Mouse (Mus musculus): Measurements from ENCODE around the gene Gpr87. TPM values are rescaled to one million over a fixed set of nuclear protein-coding genes. Genes with fewer than 3 reads are reported as not detected.

Gpr87 gene
- polyA plus RNA-seq, 1 experiment from 2014 or later, result not detected

DNA sequence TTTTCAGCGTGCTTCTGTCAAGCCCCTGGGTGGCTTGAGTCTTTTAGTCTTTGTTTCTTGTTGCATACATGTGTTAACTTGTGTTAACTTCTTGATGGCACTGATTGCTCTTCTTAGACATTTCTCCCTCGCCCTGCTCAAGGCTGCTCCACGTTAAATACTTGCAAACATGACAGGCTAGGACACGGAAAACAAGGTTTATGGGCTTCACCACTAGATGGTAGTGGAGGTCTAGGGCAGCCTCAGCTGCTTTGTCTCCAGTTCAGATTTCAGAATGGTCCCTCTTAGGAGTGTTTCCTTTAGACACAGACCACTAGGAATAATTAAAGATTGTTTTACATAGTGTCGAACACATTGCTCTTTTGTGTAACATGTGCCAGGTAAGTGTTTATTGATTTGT is 19.7 kb downstream of the Gpr87 start:
- Histone ChIP-seq H3K9ac (ENCODE audit: low read depth, low read length) (no peak overlapping the region), H3K4me1 (ENCODE audit: control insufficient read depth, low read depth, low read length) (no peaks in the 10 kb centered on the region; the same call in none of the 2 replicates), H3K36me3 (ENCODE audit: control insufficient read depth, insufficient read depth) (no peaks in the 10 kb centered on the region), H3K4me3 (ENCODE audit: low read depth, low read length) (no peak overlapping the region), H3K27ac (ENCODE audit: low read length) (no peak overlapping the region), H3K9me3 (replicated peaks; ENCODE audit: control insufficient read depth, low read length) (no peaks in the 10 kb centered on the region), H3K27me3 (ENCODE audit: control insufficient read depth, insufficient read depth, low read depth, low read length) (no peaks in the 10 kb centered on the region), H3K4me2 (ENCODE audit: low read depth, low read length) (no peak overlapping the region)
- no peak for ATAC-seq (ENCODE audit: low read depth)
- WGBS (ENCODE audit: insufficient replicate concordance), result 17% methylated on average over 5 of the region's 5 CpGs

DNA sequence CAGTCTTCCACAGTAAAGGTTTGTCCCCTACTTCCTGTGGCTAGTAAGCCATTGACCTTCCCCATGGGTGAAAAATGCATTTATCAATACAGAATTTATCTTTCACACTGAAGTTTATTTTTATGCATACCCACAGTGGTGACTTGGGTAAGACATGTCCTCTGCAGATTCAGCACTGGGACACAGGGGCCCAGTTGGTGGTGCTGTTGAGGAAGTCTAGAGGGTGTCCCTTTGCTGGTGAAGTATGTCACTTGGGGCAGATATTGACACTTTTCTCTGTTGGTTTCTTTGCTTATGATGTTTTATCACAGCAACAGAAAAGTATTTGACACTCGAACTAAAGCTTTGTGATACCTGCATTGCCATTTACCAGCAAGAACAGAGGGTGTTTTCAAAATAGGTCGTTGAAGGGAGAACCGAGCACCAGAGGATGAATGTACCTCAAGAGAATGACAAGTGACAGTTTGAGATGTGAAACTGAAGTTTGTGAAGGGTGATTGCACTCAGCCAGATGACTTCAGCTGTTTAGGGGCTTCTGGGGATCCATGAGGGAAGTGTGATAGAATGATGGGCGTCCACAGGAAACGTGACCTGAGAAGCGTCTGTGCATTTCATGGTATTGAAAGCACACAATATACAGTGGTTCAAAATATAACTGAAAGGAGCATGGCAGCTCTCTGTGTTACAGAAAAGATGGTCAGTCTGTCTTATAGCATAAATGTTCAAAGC is 20.3 kb downstream of the Gpr87 start:
- ATAC-seq (ENCODE audit: low read depth), result no peak
- Histone ChIP-seq H3K9me3 (replicated peaks; ENCODE audit: control insufficient read depth, low read length) (no peaks in the 10 kb centered on the region), H3K9ac (ENCODE audit: low read depth, low read length) (no peak overlapping the region), H3K4me1 (ENCODE audit: control insufficient read depth, low read depth, low read length) (no peaks in the 10 kb centered on the region; the same call in none of the 2 replicates), H3K4me2 (ENCODE audit: low read depth, low read length) (no peak overlapping the region), H3K36me3 (ENCODE audit: control insufficient read depth, insufficient read depth) (no peaks in the 10 kb centered on the region), H3K27me3 (ENCODE audit: control insufficient read depth, insufficient read depth, low read depth, low read length) (no peaks in the 10 kb centered on the region), H3K4me3 (ENCODE audit: low read depth, low read length) (no peak overlapping the region), H3K27ac (ENCODE audit: low read length) (no peak overlapping the region)
- 39% methylated on average over 6 of the region's 6 CpGs for WGBS (ENCODE audit: insufficient replicate concordance)

DNA sequence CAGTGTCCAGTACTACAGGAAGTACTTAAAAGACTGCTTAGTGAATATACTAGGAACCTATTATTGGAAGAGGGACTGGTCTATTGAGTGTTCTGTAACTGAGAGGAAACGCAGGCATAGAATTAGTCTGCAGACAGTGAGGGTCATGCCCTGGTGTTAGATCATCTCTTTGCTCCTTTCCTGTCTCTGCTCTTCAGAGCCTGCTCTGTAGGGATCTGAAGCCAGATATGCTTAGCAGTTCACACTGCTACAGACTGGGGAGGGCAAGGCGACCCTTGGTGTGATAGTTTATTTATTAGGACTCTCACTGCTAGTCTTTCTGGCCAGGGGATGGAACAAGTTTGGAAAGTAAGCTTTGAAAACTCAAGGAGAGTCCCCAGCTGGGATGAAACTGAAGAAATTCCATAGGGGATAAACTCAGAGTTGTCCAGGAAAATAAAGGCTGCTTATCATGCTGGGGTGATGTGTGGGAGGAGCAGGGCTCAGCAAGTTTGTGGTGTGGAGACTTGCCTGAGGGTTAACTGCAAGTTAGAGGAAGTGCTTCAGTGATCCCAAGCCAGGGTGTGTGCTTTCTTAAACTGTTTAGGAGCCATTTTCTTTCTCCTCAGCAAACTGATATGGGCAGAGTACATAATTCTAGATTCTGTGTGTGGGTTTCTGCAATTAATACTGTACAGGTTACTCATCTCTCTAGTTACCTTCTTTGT is 24.8 kb downstream of the Gpr87 start:
- Histone ChIP-seq H3K9me3 (replicated peaks; ENCODE audit: control insufficient read depth, low read length) (no peaks in the 10 kb centered on the region), H3K4me2 (ENCODE audit: low read depth, low read length) (no peak overlapping the region), H3K27me3 (ENCODE audit: control insufficient read depth, insufficient read depth, low read depth, low read length) (no peaks in the 10 kb centered on the region), H3K36me3 (ENCODE audit: control insufficient read depth, insufficient read depth) (no peaks in the 10 kb centered on the region), H3K4me3 (ENCODE audit: low read depth, low read length) (no peak overlapping the region), H3K9ac (ENCODE audit: low read depth, low read length) (no peak overlapping the region), H3K4me1 (ENCODE audit: control insufficient read depth, low read depth, low read length) (no peaks in the 10 kb centered on the region), H3K27ac (ENCODE audit: low read length) (no peak overlapping the region; the same call in none of the 2 replicates)
- no peak for ATAC-seq (ENCODE audit: low read depth)
- 32% methylated on average over 2 of the region's 2 CpGs for WGBS (ENCODE audit: insufficient replicate concordance)

DNA sequence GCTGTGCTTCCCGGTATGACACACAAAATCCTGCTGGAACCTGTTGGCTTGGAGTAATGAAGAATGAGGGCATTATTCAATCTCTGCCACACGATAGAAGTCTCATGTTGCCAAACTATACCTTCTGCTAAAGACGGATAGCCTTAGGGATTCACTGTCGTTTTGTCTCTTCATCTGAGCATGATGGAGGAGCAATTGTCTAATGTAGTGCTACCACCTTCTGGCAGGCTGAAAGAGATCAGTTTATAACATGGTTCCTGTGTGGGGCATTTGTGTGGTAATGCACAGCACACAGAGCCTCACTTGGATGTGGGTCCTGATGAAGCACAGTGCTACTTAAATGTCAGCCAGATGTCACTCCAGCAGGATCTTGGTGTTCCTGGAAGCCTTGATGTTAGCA is 25.7 kb downstream of the Gpr87 start:
- H3K4me1 ChIP-seq (ENCODE audit: control insufficient read depth, low read depth, low read length), result no peaks in the 10 kb centered on the region
- H3K27me3 ChIP-seq (ENCODE audit: control insufficient read depth, insufficient read depth, low read depth, low read length), result no peaks in the 10 kb centered on the region
- H3K9ac ChIP-seq (ENCODE audit: low read depth, low read length), result no peak overlapping the region
- no peaks in the 10 kb centered on the region for H3K36me3 ChIP-seq (ENCODE audit: control insufficient read depth, insufficient read depth)
- no peak for ATAC-seq (ENCODE audit: low read depth)
- no peaks in the 10 kb centered on the region for H3K9me3 ChIP-seq (replicated peaks; ENCODE audit: control insufficient read depth, low read length)
- H3K4me2 ChIP-seq (ENCODE audit: low read depth, low read length), result no peak overlapping the region
- 63% methylated on average over 4 of the region's 4 CpGs for WGBS (ENCODE audit: insufficient replicate concordance)
- H3K4me3 ChIP-seq (ENCODE audit: low read depth, low read length), result no peak overlapping the region
- no peak overlapping the region for H3K27ac ChIP-seq (ENCODE audit: low read length)

DNA sequence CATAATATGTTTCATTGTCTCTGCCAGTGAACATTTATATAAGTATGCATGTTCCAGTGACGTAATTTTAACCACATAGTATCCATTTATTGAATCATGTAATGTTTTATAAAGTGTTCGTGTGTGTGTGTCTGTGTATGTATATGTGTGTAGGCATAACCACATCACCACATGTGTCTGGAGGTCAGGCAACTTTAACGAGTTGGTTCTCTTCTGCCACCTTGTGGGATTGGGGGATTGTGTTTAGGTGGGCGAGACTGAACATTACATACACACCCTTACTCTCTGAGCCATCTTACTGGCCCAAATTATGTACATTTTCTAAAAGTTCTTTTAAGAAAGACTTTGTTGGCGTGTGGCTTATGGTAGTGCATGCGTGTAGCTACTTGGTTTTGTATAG is 26.4 kb downstream of the Gpr87 start:
- H3K4me1 ChIP-seq (ENCODE audit: control insufficient read depth, low read depth, low read length), result no peaks in the 10 kb centered on the region
- WGBS (ENCODE audit: insufficient replicate concordance), result 52% methylated on average over 6 of the region's 6 CpGs
- H3K9me3 ChIP-seq (replicated peaks; ENCODE audit: control insufficient read depth, low read length), result no peaks in the 10 kb centered on the region
- no peak overlapping the region for H3K4me2 ChIP-seq (ENCODE audit: low read depth, low read length)
- H3K4me3 ChIP-seq (ENCODE audit: low read depth, low read length), result no peak overlapping the region
- no peaks in the 10 kb centered on the region for H3K36me3 ChIP-seq (ENCODE audit: control insufficient read depth, insufficient read depth)
- no peaks in the 10 kb centered on the region for H3K27me3 ChIP-seq (ENCODE audit: control insufficient read depth, insufficient read depth, low read depth, low read length)
- no peak overlapping the region for H3K9ac ChIP-seq (ENCODE audit: low read depth, low read length)
- no peak overlapping the region for H3K27ac ChIP-seq (ENCODE audit: low read length)
- ATAC-seq (ENCODE audit: low read depth), result 0 out of 2 replicates have a peak, but pooled peaks have one; percentile 19

DNA sequence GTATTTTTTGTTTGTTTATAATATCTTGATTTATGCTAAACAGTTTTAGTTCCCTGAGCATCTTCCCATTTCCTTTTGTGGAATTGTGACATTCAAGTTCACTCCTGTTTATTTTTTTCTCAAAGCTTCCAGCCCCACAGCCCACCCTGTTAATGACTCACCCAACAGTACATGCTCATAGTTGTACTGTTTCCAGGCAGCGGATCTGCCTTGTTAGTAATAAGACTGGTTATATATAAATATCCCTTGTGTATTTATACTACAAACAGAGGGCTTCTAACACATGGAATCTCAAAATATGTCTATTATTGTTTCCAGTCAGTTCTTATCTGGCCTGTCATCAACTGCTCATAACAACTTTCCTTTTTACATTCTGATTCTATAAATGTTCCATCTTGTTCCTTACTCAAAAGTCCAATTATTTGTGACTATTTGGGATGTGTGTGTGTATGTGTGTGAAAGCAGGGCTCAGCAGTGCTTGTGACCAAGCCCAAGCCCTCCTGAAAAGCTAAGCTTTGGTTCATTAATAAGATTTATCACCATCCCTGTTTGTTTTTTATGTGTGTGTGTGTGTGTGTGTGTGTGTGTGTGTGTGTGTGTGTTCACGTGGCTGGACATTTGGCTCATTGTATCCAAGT is 27.4 kb downstream of the Gpr87 start:
- Histone ChIP-seq H3K27me3 (ENCODE audit: control insufficient read depth, insufficient read depth, low read depth, low read length) (no peaks in the 10 kb centered on the region), H3K9me3 (replicated peaks; ENCODE audit: control insufficient read depth, low read length) (no peaks in the 10 kb centered on the region), H3K9ac (ENCODE audit: low read depth, low read length) (no peak overlapping the region), H3K27ac (ENCODE audit: low read length) (no peak overlapping the region), H3K4me2 (ENCODE audit: low read depth, low read length) (no peak overlapping the region), H3K36me3 (ENCODE audit: control insufficient read depth, insufficient read depth) (no peaks in the 10 kb centered on the region), H3K4me1 (ENCODE audit: control insufficient read depth, low read depth, low read length) (no peaks in the 10 kb centered on the region), H3K4me3 (ENCODE audit: low read depth, low read length) (no peak overlapping the region)
- no peak for ATAC-seq (ENCODE audit: low read depth)
- 58% methylated on average over 2 of the region's 2 CpGs for WGBS (ENCODE audit: insufficient replicate concordance)

DNA sequence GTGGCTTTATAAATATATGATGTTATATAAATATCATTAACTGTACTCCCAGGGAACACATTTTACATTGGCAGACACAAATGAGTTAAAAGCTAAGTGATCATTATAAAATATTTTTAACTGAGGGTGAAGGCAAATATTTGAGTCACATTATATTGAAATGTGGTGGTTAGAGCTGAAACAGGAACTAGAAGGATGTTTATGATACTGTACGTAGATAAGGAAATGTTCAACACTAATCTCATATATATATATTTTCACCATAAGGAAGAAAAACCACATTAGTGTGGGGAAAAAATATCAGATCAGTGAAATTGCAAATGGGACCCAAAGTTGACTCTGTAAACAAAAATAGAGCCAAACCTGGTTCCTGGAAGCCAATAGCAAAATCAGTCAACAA is 34.4 kb downstream of the Gpr87 start:
- Histone ChIP-seq H3K27me3 (ENCODE audit: control insufficient read depth, insufficient read depth, low read depth, low read length) (no peaks in the 10 kb centered on the region), H3K4me1 (ENCODE audit: control insufficient read depth, low read depth, low read length) (no peaks in the 10 kb centered on the region), H3K4me3 (ENCODE audit: low read depth, low read length) (no peak overlapping the region), H3K9ac (ENCODE audit: low read depth, low read length) (no peak overlapping the region), H3K27ac (ENCODE audit: low read length) (no peak overlapping the region), H3K36me3 (ENCODE audit: control insufficient read depth, insufficient read depth) (no peaks in the 10 kb centered on the region), H3K9me3 (replicated peaks; ENCODE audit: control insufficient read depth, low read length) (no peaks in the 10 kb centered on the region), H3K4me2 (ENCODE audit: low read depth, low read length) (no peak overlapping the region)
- WGBS (ENCODE audit: insufficient replicate concordance), result 33% methylated on average over 1 of the region's 1 CpGs
- ATAC-seq (ENCODE audit: low read depth), result no peak

DNA sequence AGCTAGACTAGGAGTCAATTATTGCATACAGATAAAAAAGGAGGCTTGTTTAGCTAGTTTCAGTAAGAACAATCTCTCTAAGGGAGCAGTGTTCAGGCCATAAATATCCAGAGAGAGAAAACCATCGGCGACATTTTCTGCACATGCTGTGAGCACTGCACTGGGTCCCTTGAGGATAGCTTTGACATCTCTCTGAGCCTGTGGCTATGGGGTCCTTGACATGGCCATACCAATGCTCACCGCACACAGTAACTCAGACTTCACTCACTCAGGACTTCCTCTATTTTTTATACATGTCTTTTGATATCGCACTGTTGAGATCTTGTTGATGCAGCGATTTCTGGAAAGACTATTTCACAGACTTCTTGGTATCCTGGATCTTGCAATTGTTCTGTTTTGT is 37.9 kb downstream of the Gpr87 start:
- no peaks in the 10 kb centered on the region for H3K4me1 ChIP-seq (ENCODE audit: control insufficient read depth, low read depth, low read length)
- no peaks in the 10 kb centered on the region for H3K9me3 ChIP-seq (replicated peaks; ENCODE audit: control insufficient read depth, low read length)
- H3K9ac ChIP-seq (ENCODE audit: low read depth, low read length), result no peak overlapping the region
- H3K36me3 ChIP-seq (ENCODE audit: control insufficient read depth, insufficient read depth), result no peaks in the 10 kb centered on the region
- no peak for ATAC-seq (ENCODE audit: low read depth)
- no peak overlapping the region for H3K4me3 ChIP-seq (ENCODE audit: low read depth, low read length)
- no peak overlapping the region for H3K27ac ChIP-seq (ENCODE audit: low read length)
- WGBS (ENCODE audit: insufficient replicate concordance), result 72% methylated on average over 5 of the region's 5 CpGs
- no peak overlapping the region for H3K4me2 ChIP-seq (ENCODE audit: low read depth, low read length)
- no peaks in the 10 kb centered on the region for H3K27me3 ChIP-seq (ENCODE audit: control insufficient read depth, insufficient read depth, low read depth, low read length)

DNA sequence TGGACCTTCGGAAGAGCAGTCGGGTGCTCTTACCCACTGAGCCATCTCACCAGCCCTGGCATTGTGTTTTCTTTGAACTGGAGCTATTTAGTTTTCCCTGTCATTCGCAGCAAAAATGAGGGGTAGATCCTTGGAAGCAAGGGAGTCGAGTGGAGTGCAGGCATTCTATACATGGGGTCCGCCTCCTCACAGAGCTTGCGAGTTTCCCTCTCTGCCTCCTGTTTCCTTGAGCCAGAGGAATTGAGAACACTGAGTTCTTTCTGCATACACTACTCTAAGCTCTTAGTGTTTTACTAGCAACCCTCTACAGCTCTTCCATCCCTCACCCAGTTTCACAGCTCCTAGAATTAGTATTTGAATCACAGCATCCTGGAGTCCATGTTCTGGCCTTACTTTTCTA is 39.5 kb downstream of the Gpr87 start:
- Histone ChIP-seq H3K4me1 (ENCODE audit: control insufficient read depth, low read depth, low read length) (no peaks in the 10 kb centered on the region), H3K36me3 (ENCODE audit: control insufficient read depth, insufficient read depth) (no peaks in the 10 kb centered on the region), H3K27me3 (ENCODE audit: control insufficient read depth, insufficient read depth, low read depth, low read length) (no peaks in the 10 kb centered on the region), H3K27ac (ENCODE audit: low read length) (no peak overlapping the region), H3K9me3 (replicated peaks; ENCODE audit: control insufficient read depth, low read length) (no peaks in the 10 kb centered on the region), H3K4me2 (ENCODE audit: low read depth, low read length) (no peak overlapping the region), H3K9ac (ENCODE audit: low read depth, low read length) (no peak overlapping the region), H3K4me3 (ENCODE audit: low read depth, low read length) (no peak overlapping the region)
- WGBS (ENCODE audit: insufficient replicate concordance), result 75% methylated on average over 6 of the region's 6 CpGs
- ATAC-seq (ENCODE audit: low read depth), result no peak
